Mouse (Mus musculus) liver, adult 2 months (tissue): ENCODE measurements around the gene Rbks. TPM values are rescaled to one million over a fixed set of nuclear protein-coding genes. Genes with fewer than 3 reads are reported as not detected.

ENCODE experiments used
- DNase-seq: peaks from one replicate; pipeline ENCODE4 v3.0.0-alpha.2; 2011; ENCODE audit warnings: low read depth, low spot score; ENCODE audit errors: extremely low read depth
- H3K27ac ChIP-seq: fragments of 200-500 bp; replicated peaks from 2 replicates; pipeline ENCODE4 v1.5.1; 2012; ENCODE audit warnings: low read depth, mild to moderate bottlenecking, control low read depth, inconsistent platforms, low read length; ENCODE audit not compliant: insufficient read depth
- H3K27me3 ChIP-seq: fragments of 200-500 bp; 2 replicates; pipeline ENCODE4 v1.6.1; 2012; ENCODE audit warnings: mild to moderate bottlenecking, moderate library complexity, low read length, inconsistent platforms; ENCODE audit not compliant: control insufficient read depth, insufficient read depth
- H3K36me3 ChIP-seq: fragments of 200-500 bp; 2 replicates; pipeline ENCODE4 v1.6.1; 2012; ENCODE audit warnings: low read length, inconsistent platforms; ENCODE audit not compliant: control insufficient read depth, insufficient read depth
- H3K4me1 ChIP-seq: fragments of 200-500 bp; 2 replicates; pipeline ENCODE4 v1.6.1; 2011; ENCODE audit warnings: low read length; ENCODE audit not compliant: control insufficient read depth, insufficient read depth
- H3K4me3 ChIP-seq: fragments of 200-500 bp; 2 replicates; pipeline ENCODE4 v1.5.1; 2011; ENCODE audit warnings: low read depth, mild to moderate bottlenecking, control low read depth, low read length, moderate library complexity; ENCODE audit not compliant: insufficient read depth
- H3K79me2 ChIP-seq: fragments of 200-500 bp; 2 replicates; pipeline ENCODE4 v1.6.1; 2012; ENCODE audit warnings: inconsistent platforms, mild to moderate bottlenecking, low read length, moderate library complexity; ENCODE audit not compliant: control insufficient read depth, insufficient read depth
- H3K9ac ChIP-seq: fragments of 200-500 bp; 2 replicates; pipeline ENCODE4 v1.6.1; 2012; ENCODE audit warnings: low read depth, mild to moderate bottlenecking, control low read depth, inconsistent platforms, low read length
- CTCF ChIP-seq: fragments of 200-500 bp; IDR thresholded peaks from 2 replicates; pipeline ENCODE4 v1.5.1; 2011; ENCODE audit warnings: low read depth, low read length, control low read depth
- POLR2A ChIP-seq: fragments of 200-500 bp; IDR thresholded peaks from 2 replicates; pipeline ENCODE4 v1.6.1; 2011; ENCODE audit warnings: low read length, control low read depth; ENCODE audit not compliant: insufficient read depth; ENCODE audit errors: extremely low read depth
- WGBS: fragments of 180-500 bp; shearing (Covaris S2); methylation state at CpG from one replicate; pipeline ENCODE4 v1.1.7; 2018; 5-methylcytosine and 5-hydroxymethylcytosine counted together
- polyA plus RNA-seq: library from polyadenylated mRNA; depleted of rRNA; stranded (reverse); fragments of >200 nt; gene quantifications from 2 replicates; pipeline ENCODE4 v1.2.3, GENCODE M21; 2012; rRNA removed
- total RNA-seq: library from RNA; depleted of rRNA; stranded (reverse); fragments of >200 nt; gene quantifications from 2 replicates; pipeline ENCODE4 v1.2.3, GENCODE M21; 2014; rRNA removed

Gene Rbks
- 15.8 and 18.4 TPM in 2 replicates for total RNA-seq
- polyA plus RNA-seq, result 11.4 and 11.6 TPM in 2 replicates

DNA sequence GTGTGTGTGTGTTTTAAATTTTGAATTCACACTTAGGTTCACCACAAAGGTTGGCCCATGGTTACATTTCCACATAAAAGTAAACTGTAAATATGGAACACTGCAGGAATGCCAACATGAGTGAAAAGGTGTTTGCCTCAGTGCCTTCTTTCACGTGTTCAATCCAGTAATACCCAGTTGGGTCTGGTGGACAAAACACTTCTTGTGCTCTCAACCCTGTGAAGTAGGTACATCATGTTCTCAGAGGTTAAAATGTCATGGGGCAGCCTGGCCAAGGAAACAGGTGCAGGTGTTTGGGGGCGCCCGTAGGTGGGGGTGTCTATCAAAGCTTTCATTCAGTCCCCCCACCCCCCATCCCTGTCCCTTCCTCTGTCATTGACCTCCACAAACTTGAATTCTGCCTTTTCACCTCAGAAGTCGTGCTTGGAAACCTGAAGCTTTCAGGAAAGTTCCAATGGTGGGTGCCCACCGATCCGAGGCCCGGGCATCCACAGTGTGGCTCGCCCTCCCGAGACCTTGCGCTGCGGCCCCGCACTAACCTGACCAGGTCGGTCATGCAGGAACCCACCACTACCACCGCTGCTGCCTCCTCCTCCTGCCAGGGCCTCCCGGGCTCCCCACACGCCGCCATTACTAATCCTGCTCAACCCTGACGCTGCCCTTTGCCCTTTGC is at the start of gene Rbks:
Rbks (minus strand) TSS at position 657 of the 673 bp plus-strand sequence.
- TF ChIP-seq CTCF (no peak), POLR2A (no peak)
- H3K27ac ChIP-seq, result peak within 1 kb of the TSS; percentile 94
- peak within 1 kb of the TSS; percentile 93 for H3K4me3 ChIP-seq
- DNase-seq, result peak; percentile 73
- peaks cover 2% of the 10 kb centered on the region; the same call in 1 of the 2 replicates for H3K4me1 ChIP-seq
- H3K79me2 ChIP-seq, result peaks cover 4% of the 10 kb centered on the region; the same call in 1 of the 2 replicates
- H3K36me3 ChIP-seq, result no peaks in the 10 kb centered on the region; the same call in 1 of the 2 replicates
- H3K27me3 ChIP-seq, result no peaks in the 10 kb centered on the region
- peak within 1 kb of the TSS; percentile 91 for H3K9ac ChIP-seq
- 2% methylated on average over 18 of the region's 18 CpGs for WGBS

- Histone ChIP-seq H3K27ac (no peak overlapping the region), H3K27me3 (no peaks in the 10 kb centered on the region), H3K4me1 (peaks cover 6% of the 10 kb centered on the region; the same call in 1 of the 2 replicates), H3K9ac (no peak overlapping the region), H3K36me3 (no peaks in the 10 kb centered on the region), H3K79me2 (no peaks in the 10 kb centered on the region; the same call in 1 of the 2 replicates), H3K4me3 (no peak overlapping the region)
- TF ChIP-seq CTCF (no peak), POLR2A (no peak)
- peak; percentile 64 for DNase-seq
- 43% methylated on average over 4 of the region's 4 CpGs for WGBS
These were observed 45.1 kb upstream of the Rbks start for GRCm38 (mm10) chr5:31742521-31743031.

DNA sequence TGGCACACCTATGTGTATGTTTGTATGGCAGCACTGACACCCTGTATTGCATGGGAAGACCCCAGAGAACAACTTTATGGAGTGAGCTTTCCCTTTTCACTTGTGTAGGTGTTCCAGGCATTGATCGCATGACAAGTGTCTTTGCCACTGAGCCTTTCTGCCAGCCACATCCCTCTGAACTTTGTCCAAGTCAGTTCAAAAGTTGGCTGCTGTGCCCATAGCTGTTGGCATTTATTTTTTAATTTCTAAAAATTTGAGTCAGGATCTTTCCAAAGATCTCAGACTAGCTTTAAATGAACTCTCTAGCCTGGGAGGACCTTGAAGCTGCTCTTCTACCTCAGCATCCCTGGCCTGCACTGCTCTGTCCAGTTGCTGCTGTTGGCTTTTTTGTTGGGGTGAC is 44.5 kb upstream of the Rbks start:
- DNase-seq, result peak; percentile 76
- Histone ChIP-seq H3K4me3 (no peak overlapping the region), H3K27me3 (no peaks in the 10 kb centered on the region), H3K9ac (no peak overlapping the region), H3K79me2 (no peaks in the 10 kb centered on the region; the same call in 1 of the 2 replicates), H3K36me3 (no peaks in the 10 kb centered on the region), H3K4me1 (peaks cover 6% of the 10 kb centered on the region; the same call in 1 of the 2 replicates), H3K27ac (no peak overlapping the region)
- no peak for TF ChIP-seq POLR2A
- WGBS, result 33% methylated on average over 1 of the region's 1 CpGs

GRCm38 (mm10) chr5:31732644-31733338 is 35.4 kb upstream of the Rbks start:
- WGBS, result 66% methylated on average over 3 of the region's 3 CpGs
- Histone ChIP-seq H3K27me3 (no peaks in the 10 kb centered on the region), H3K4me3 (no peak overlapping the region), H3K9ac (no peak overlapping the region), H3K79me2 (no peaks in the 10 kb centered on the region), H3K27ac (no peak overlapping the region), H3K4me1 (no peaks in the 10 kb centered on the region; the same call in 1 of the 2 replicates), H3K36me3 (0 out of 2 replicates have a peak, but pooled peaks cover 2% of the 10 kb centered on the region)
- DNase-seq, result no peak
- no peak for TF ChIP-seq CTCF
- TF ChIP-seq POLR2A, result no peak

GRCm38 (mm10) chr5:31727456-31727855 is 30.0 kb upstream of the Rbks start:
- Histone ChIP-seq H3K27ac (no peak overlapping the region), H3K79me2 (peaks cover 4% of the 10 kb centered on the region; the same call in 1 of the 2 replicates), H3K9ac (no peak overlapping the region), H3K4me1 (no peaks in the 10 kb centered on the region; the same call in 1 of the 2 replicates), H3K36me3 (no peaks in the 10 kb centered on the region), H3K4me3 (no peak overlapping the region), H3K27me3 (no peaks in the 10 kb centered on the region)
- peak; percentile 51 for DNase-seq
- WGBS, result 65% methylated on average over 5 of the region's 5 CpGs
- TF ChIP-seq POLR2A (no peak), CTCF (no peak)

- H3K4me1 ChIP-seq, result no peaks in the 10 kb centered on the region; the same call in 1 of the 2 replicates
- no peaks in the 10 kb centered on the region for H3K36me3 ChIP-seq
- no peak overlapping the region for H3K4me3 ChIP-seq
- H3K27me3 ChIP-seq, result no peaks in the 10 kb centered on the region
- H3K79me2 ChIP-seq, result peaks cover 4% of the 10 kb centered on the region; the same call in 1 of the 2 replicates
- no peak for DNase-seq
- WGBS, result 100% methylated on average over 2 of the region's 2 CpGs
- no peak overlapping the region for H3K9ac ChIP-seq
- TF ChIP-seq POLR2A, result no peak
- no peak for TF ChIP-seq CTCF
- no peak overlapping the region for H3K27ac ChIP-seq
These were observed 28.5 kb upstream of the Rbks start for GRCm38 (mm10) chr5:31725885-31726284.
